Mouse (Mus musculus) liver, postnatal 0 days (tissue): ENCODE results near the gene BC052040.

Experiments
- CTCF ChIP-seq: sonication (generic); IDR thresholded peaks from 2 replicates; pipeline ENCODE4 v1.5.1; 2016; ENCODE audit warnings: antibody characterized with exemption, low read depth
- EP300 ChIP-seq: IDR thresholded peaks from 2 replicates; pipeline ENCODE4 v1.6.1; 2016; ENCODE audit warnings: antibody characterized with exemption, low read depth, mild to moderate bottlenecking

- TF ChIP-seq CTCF (no peak), EP300 (no peak)
Observed at GRCm38 (mm10) chr2:115579171-115579900, 2.2 kb upstream of the BC052040 start.
